Mouse (Mus musculus) layer of hippocampus, adult 11-12 months (tissue): ENCODE data around the gene 1500015O10Rik.

ENCODE experiments used
- DNase-seq: peaks from one replicate; pipeline ENCODE4 v3.0.0; 2022; ENCODE audit warnings: low spot score

The 1500015O10Rik gene

GRCm38 (mm10) chr1:43730491-43730924 is at the start of gene 1500015O10Rik:
1500015O10Rik (plus strand) TSS chr1:43730602.
- DNase-seq = peak; percentile 61

GRCm38 (mm10) chr1:43689983-43690382 is 40.4 kb upstream of the 1500015O10Rik start:
- no peak for DNase-seq

GRCm38 (mm10) chr1:43690507-43690906 is 39.9 kb upstream of the 1500015O10Rik start:
- DNase-seq = no peak

DNA sequence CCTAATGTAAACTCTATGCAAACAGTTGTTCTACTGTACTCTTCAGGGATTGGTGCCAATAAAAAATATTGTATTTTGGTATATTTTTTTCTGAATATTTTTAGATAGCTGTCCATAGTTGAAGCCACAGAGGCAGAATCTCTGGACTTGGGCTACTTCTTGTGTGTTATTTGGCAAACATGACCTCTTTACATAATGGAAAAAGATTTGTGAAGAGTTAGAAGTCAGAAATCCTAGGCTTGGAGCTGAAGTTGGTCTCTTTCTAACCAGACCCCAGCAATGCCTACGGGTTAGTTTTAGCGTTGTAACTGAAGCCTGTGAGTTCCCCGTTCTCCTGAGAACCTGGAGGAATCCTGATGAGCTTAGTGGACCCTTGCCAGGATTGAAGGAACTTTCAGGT is 36.3 kb upstream of the 1500015O10Rik start:
- no peak for DNase-seq

GRCm38 (mm10) chr1:43694851-43695545 is 35.4 kb upstream of the 1500015O10Rik start:
- peak; percentile 78 for DNase-seq

DNA sequence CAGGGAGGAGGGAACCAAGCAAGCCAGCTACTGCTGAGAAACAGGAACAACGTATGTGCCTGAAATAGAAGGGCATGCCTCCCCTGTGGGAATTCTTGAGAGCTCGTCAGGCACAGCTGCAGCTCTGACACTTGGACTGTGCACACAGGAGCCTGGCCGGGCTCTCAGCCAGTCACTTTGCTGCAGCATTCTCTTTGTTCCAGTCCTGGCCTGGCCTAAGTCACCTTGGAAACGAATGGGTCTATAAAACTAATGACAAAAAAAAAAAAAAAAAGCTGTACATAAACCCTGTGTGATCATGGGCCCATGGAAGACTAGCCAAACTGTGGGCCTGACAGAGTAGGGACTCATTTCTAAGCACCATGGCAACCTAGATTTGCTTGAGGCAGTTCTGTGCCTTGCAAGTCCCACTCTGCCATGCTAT is 31.8 kb upstream of the 1500015O10Rik start:
- peak; percentile 17 for DNase-seq

- DNase-seq = no peak
Observed at GRCm38 (mm10) chr1:43714841-43715240, 15.6 kb upstream of the 1500015O10Rik start.

DNA sequence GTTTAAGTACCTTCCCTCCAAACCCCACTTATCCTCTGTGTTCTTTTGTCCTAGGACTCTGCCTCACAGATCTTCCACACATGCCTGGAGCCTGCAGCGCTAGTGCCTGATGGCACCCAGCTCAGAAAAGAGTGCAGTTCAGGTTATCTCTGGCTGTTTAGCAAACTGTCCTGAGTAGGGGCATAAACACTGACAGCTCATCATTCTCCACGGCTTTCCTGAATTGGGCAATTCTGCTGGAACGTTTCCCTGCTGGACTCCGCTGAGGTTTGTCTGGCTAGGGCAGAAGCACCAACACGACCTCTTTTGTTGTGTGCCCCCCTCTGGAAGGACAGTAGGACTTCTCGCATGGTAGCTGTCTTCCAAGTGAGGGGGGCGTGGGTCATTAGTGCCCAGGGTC is 12.4 kb upstream of the 1500015O10Rik start:
- no peak for DNase-seq

GRCm38 (mm10) chr1:43718793-43719192 is 11.6 kb upstream of the 1500015O10Rik start:
- no peak for DNase-seq

- DNase-seq = no peak
Observed at GRCm38 (mm10) chr1:43722459-43722858, 7.9 kb upstream of the 1500015O10Rik start.

GRCm38 (mm10) chr1:43732100-43732499 is 1.7 kb downstream of the 1500015O10Rik start:
- DNase-seq = no peak

DNA sequence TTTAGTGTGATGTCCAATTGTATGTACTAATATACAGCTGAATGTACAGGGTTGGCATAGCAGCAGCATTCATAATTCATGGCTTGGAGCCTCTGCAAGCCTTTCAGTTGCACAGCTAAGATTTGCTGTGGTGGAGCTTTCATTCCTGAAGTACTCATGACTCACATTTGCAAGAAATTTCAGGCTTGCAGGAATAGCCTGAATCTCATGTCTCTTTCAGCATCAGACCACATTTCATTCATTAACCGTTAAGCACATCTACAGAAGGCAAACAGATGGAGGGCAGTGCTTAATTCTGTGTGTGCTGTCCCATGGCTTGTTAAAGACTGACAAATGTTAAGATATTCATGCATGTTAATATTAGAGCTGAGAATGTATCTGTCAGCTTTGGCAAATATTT is 2.3 kb downstream of the 1500015O10Rik start:
- no peak for DNase-seq

- DNase-seq = peak; percentile 60
Observed at GRCm38 (mm10) chr1:43737812-43738518, 7.6 kb downstream of the 1500015O10Rik start.

- DNase-seq = no peak
Observed at GRCm38 (mm10) chr1:43738519-43738894, 8.1 kb downstream of the 1500015O10Rik start.

GRCm38 (mm10) chr1:43754448-43755312 is 24.3 kb downstream of the 1500015O10Rik start:
- DNase-seq = peak; percentile 49

GRCm38 (mm10) chr1:43760085-43760484 is 29.7 kb downstream of the 1500015O10Rik start:
- no peak for DNase-seq

GRCm38 (mm10) chr1:43764481-43764880 is 34.1 kb downstream of the 1500015O10Rik start:
- DNase-seq = no peak

- DNase-seq = no peak
Observed at GRCm38 (mm10) chr1:43766328-43766727, 35.9 kb downstream of the 1500015O10Rik start.

- DNase-seq = no peak
Observed at GRCm38 (mm10) chr1:43768385-43768990, 38.1 kb downstream of the 1500015O10Rik start.

GRCm38 (mm10) chr1:43769348-43769747 is 38.9 kb downstream of the 1500015O10Rik start:
- DNase-seq = no peak

- no peak for DNase-seq
Observed at GRCm38 (mm10) chr1:43770032-43770431, 39.6 kb downstream of the 1500015O10Rik start.

DNA sequence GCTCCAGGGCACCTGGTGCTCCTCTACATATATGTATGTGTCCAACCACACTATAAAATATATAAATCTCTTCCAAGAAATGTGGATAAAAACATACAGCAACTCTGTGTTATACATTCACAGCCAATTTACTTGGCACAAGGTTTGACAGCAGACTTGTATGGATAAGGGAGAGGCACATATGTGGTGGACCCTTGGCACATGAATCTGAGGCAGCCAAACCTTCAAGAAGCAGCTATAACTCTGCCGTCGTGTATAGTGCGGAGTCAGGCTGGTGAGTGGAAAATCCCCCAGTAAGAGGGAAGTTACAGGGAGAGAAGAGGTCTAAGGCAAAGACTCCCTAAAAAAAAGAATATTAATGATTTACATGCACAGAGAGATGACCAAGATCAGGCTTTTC is 42.3 kb downstream of the 1500015O10Rik start:
- DNase-seq = no peak
